Mouse (Mus musculus) kidney, adult 9 months (tissue): Measurements from ENCODE around the gene Ccnb2.
"Not testable (repeated sequence)": the region's sequence is repeated elsewhere in the genome, so short reads cannot be mapped to it uniquely, and the experiment has no call there.

Experiments
- DNase-seq: peaks from one replicate; pipeline ENCODE4 v3.0.0; 2022

Gene Ccnb2

GRCm38 (mm10) chr9:70421257-70422056 is at the start of gene Ccnb2:
Gene Ccnb2, minus strand, starts transcription at chr9:70421547.
- DNase-seq, result peak; percentile 89

- DNase-seq, result not testable (repeated sequence)
Measured at GRCm38 (mm10) chr9:70463091-70463490, 41.7 kb upstream of the Ccnb2 start.

GRCm38 (mm10) chr9:70452371-70452770 is 31.0 kb upstream of the Ccnb2 start:
- DNase-seq, result no peak

GRCm38 (mm10) chr9:70449072-70449471 is 27.7 kb upstream of the Ccnb2 start:
- no peak for DNase-seq

- peak; percentile 45 for DNase-seq
Measured at GRCm38 (mm10) chr9:70439959-70440358, 18.6 kb upstream of the Ccnb2 start.

GRCm38 (mm10) chr9:70422661-70423060 is 1.3 kb upstream of the Ccnb2 start:
- no peak for DNase-seq

- no peak for DNase-seq
Measured at GRCm38 (mm10) chr9:70416412-70416811, 4.9 kb downstream of the Ccnb2 start.

GRCm38 (mm10) chr9:70413038-70413437 is 8.3 kb downstream of the Ccnb2 start:
- no peak for DNase-seq

GRCm38 (mm10) chr9:70410668-70411067 is 10.7 kb downstream of the Ccnb2 start:
- DNase-seq, result no peak

- DNase-seq, result no peak
Measured at GRCm38 (mm10) chr9:70409743-70410142, 11.6 kb downstream of the Ccnb2 start.

GRCm38 (mm10) chr9:70408791-70409190 is 12.6 kb downstream of the Ccnb2 start:
- DNase-seq, result peak; percentile 54

GRCm38 (mm10) chr9:70406596-70406995 is 14.8 kb downstream of the Ccnb2 start:
- no peak for DNase-seq

GRCm38 (mm10) chr9:70401937-70402539 is 19.3 kb downstream of the Ccnb2 start:
- DNase-seq, result no peak

- no peak for DNase-seq
Measured at GRCm38 (mm10) chr9:70396083-70396482, 25.3 kb downstream of the Ccnb2 start.

GRCm38 (mm10) chr9:70395617-70396016 is 25.7 kb downstream of the Ccnb2 start:
- DNase-seq, result peak; percentile 21

- peak; percentile 44 for DNase-seq
Measured at GRCm38 (mm10) chr9:70392563-70392907, 28.8 kb downstream of the Ccnb2 start.

- no peak for DNase-seq
Measured at GRCm38 (mm10) chr9:70391660-70392562, 29.4 kb downstream of the Ccnb2 start.

- no peak for DNase-seq
Measured at GRCm38 (mm10) chr9:70391042-70391441, 30.3 kb downstream of the Ccnb2 start.

GRCm38 (mm10) chr9:70389548-70389947 is 31.8 kb downstream of the Ccnb2 start:
- no peak for DNase-seq

- DNase-seq, result no peak
Measured at GRCm38 (mm10) chr9:70387410-70388119, 33.8 kb downstream of the Ccnb2 start.

GRCm38 (mm10) chr9:70384958-70385728 is 36.2 kb downstream of the Ccnb2 start:
- DNase-seq, result no peak

- no peak for DNase-seq
Measured at GRCm38 (mm10) chr9:70384494-70384893, 36.9 kb downstream of the Ccnb2 start.
